Mouse (Mus musculus): ENCODE measurements around the gene Camk2d. TPM values are rescaled to one million over a fixed set of nuclear protein-coding genes. Genes with fewer than 3 reads are reported as not detected.
A peak's percentile ranks its signal among the peaks of the same experiment; 100 is the strongest.

Camk2d gene
- total RNA-seq, 1 experiment from 2014 or later = 78.9 TPM

GRCm38 (mm10) chr3:126824930-126825329 lies 228.8 kb downstream of the Camk2d start:
- DNase-seq = no peak

GRCm38 (mm10) chr3:126826172-126826571 lies 230.1 kb downstream of the Camk2d start:
- no peak for DNase-seq

GRCm38 (mm10) chr3:126827900-126828299 lies 231.8 kb downstream of the Camk2d start:
- no peak for DNase-seq

- DNase-seq = no peak
These were observed 233.7 kb downstream of the Camk2d start for GRCm38 (mm10) chr3:126829817-126830216.

GRCm38 (mm10) chr3:126831418-126832138 lies 235.5 kb downstream of the Camk2d start:
- DNase-seq = peak; percentile 63

- no peak for DNase-seq
These were observed 238.6 kb downstream of the Camk2d start for GRCm38 (mm10) chr3:126834641-126835167.

GRCm38 (mm10) chr3:126842780-126843179 lies 246.7 kb downstream of the Camk2d start:
- DNase-seq = no peak

GRCm38 (mm10) chr3:126844809-126845208 lies 248.7 kb downstream of the Camk2d start:
- DNase-seq = no peak

GRCm38 (mm10) chr3:126848081-126848480 lies 252.0 kb downstream of the Camk2d start:
- peak; percentile 22 for DNase-seq

- DNase-seq = no peak
These were observed 264.3 kb downstream of the Camk2d start for GRCm38 (mm10) chr3:126860442-126860841.

GRCm38 (mm10) chr3:126869561-126869960 lies 273.5 kb downstream of the Camk2d start:
- DNase-seq = no peak

- no peak for DNase-seq
These were observed 274.6 kb downstream of the Camk2d start for GRCm38 (mm10) chr3:126870688-126871087.

GRCm38 (mm10) chr3:126878233-126878632 lies 282.1 kb downstream of the Camk2d start:
- DNase-seq = no peak

- no peak for DNase-seq
These were observed 290.0 kb downstream of the Camk2d start for GRCm38 (mm10) chr3:126886090-126886489.

GRCm38 (mm10) chr3:126886644-126887043 lies 290.5 kb downstream of the Camk2d start:
- DNase-seq = no peak

Other genes with a start within 250 kb of the Camk2d start
- gene Arsj, start 232.6 kb upstream of the Camk2d start, total RNA-seq (2021) = 0.26 and 0.56 TPM in 2 replicates

All from adrenal gland, postnatal 14 days (tissue).